Mouse (Mus musculus) lung, adult 2 months (tissue): ENCODE results near the gene Dnmbp.

ENCODE experiments used
- CTCF ChIP-seq: fragments of 200-500 bp; IDR thresholded peaks from 2 replicates; pipeline ENCODE4 v1.5.1; 2011; ENCODE audit warnings: mild to moderate bottlenecking, low read length, control low read depth; ENCODE audit not compliant: insufficient read depth
- POLR2A ChIP-seq: fragments of 200-500 bp; IDR thresholded peaks from 2 replicates; pipeline ENCODE4 v1.6.1; 2011; ENCODE audit warnings: low read depth, mild to moderate bottlenecking, control low read depth, low read length, borderline replicate concordance; ENCODE audit errors: extremely low read depth

DNA sequence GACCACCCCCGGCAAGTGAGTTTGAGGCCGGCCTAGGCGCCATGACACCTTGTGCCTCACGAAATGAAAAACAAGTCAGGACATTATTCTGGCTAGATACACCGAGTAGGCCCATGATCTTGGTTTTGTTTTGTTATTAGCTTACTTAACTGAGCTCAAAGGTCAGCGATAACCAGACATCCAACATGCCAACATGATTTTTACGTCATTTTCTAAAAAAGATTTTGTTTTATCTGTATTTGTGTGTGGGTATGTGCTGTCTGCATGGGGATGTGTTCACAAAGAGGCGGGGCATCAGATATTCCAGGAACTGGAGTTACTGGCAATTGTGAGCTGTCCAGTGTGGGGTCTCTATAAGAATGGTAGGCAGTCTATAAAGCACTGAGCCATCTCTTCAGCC lies 32.1 kb upstream of the Dnmbp start:
- no peak for TF ChIP-seq CTCF
- no peak for TF ChIP-seq POLR2A
